Mouse (Mus musculus) mouse trophoblast stem cell (cell line): ENCODE measurements around the gene Polm.
"Not testable (repeated sequence)": the region's sequence is repeated elsewhere in the genome, so short reads cannot be mapped to it uniquely, and the experiment has no call there.

Experiments
- in situ Hi-C, 2 experiments: fragments of 300-500 bp; cut with MseI, MboI; formaldehyde crosslinking; loops; 2 replicates in 1 of 2; 3 replicates in 1 of 2; pipeline ENCODE4 v1.15.1; 2025

Gene Polm

DNA sequence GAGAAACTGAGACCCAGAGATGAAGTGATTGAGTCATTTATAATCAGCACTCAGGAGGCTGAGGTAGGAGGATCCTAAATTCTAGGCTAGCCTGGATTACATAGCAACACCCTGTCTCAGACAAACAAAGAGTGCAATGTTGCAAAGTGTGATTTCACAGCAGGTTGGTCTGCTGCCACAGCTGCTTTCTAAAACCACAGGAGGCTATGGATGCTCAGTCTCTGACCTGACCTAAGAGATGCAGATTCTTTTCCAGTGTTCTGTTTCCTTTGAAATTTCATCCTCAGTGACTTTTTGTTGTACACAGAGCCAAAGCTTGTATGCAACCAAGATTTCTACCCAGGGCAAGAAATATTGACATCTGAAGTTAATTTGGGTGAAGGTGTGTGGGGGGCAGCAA, 17.7 kb upstream of the Polm start:
- in situ Hi-C loops: no loop called here

DNA sequence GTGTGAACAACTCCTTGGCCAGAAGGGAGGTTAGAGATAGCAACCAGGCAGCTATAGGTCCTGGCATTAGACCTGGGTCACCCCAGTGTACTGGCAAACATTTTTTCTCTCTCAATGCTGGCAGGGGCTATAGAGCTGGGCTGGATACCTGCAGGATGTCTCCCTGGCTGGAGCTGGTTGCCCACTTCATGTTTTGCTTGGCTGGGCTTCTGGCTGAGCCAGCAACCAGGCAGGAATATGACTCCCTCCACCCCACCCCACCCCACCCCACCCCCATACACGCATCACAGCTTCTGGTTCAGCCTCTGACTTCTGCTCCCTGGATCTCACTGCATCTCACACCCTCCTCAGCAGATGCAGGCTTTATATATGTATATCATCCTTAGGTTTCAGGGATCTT, 14.5 kb upstream of the Polm start:
- in situ Hi-C loops: no loop called here

DNA sequence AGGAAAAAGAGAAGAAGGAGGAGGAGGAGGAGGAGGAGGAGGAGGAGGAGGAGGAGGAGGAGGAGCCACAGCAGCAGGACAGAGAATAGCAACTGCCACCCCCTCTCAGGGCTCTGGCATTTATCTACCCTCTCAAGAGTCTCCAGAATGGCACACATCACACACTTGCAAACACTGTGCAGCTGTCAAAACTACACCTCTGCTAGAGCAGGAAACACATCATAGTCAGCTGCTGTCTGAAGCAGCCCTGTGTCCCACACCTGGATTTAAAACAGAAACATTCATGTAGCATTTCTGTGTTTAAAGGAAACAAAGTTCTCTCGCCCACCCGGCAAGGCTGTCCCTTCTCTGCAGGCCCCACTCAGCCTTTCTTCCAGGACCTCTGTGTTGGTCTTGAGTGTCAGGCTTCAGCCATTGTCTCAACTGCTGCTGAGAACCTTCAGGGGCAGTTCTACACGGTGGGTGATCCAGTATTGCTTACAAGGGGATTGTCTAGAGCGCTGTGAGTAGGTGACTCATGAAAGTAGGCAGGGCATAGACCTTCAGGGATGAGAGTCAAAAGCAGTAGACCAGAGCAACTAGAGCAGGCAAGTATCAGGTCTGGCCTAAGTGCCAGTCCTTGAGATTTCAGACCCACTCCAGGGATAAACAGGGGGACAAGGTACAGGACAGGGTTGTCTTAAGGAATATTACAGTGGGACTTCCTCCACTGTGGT, 13.4 kb upstream of the Polm start:
- in situ Hi-C loops: no loop called here

- in situ Hi-C loops: no loop called here
Measured at GRCm38 (mm10) chr11:5850452-5850851, 12.6 kb upstream of the Polm start.

DNA sequence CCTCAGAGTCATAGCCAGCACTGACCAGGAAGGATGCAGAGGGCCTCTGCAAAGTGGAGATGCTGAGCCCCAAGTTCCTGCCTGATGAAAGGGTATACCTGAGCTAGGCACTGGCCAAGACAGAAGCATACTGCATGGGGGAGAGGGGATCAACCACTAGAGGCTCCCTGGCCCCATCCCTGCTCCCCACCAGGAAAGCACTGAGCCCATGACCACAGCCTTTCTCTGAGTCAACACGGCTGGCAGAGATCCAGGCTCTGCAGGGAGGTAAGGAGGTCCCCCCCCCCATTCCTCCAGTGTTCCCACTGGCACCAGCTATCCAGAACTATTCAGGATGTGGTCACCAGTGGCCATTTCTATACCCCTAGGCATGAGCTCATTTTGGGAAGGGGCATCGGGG, 11.5 kb upstream of the Polm start:
- in situ Hi-C loops: no loop called here

- in situ Hi-C loops: no loop called here
Measured at GRCm38 (mm10) chr11:5848741-5849140, 10.9 kb upstream of the Polm start.

- in situ Hi-C loops: no loop called here
Measured at GRCm38 (mm10) chr11:5846639-5847345, 9.0 kb upstream of the Polm start.

- in situ Hi-C loops: no loop called here
Measured at GRCm38 (mm10) chr11:5843131-5843530, 5.3 kb upstream of the Polm start.

DNA sequence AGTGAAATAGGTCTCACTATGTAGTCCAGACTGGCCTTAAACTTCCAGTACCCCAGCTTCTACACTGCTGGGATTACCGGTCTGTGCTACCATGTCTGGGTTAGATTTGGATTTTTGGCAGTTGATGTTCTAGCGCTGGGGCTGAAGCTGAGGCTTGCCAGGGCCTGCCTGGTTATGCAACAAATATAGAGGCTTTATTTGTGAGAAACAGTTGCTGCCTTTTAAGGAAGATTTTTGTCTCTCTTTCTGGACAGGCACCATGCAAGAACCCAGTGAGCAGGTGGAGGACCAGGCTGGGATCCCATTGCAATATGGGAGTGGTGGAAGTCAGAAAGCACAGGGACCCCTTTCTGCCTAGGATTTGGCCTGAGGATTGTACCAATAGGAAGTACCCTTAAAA, 3.9 kb upstream of the Polm start:
- in situ Hi-C loops: no loop called here

GRCm38 (mm10) chr11:5840346-5840745, 2.5 kb upstream of the Polm start:
- in situ Hi-C loops: no loop called here

- in situ Hi-C loops: no loop called here
Measured at GRCm38 (mm10) chr11:5836126-5836525, 1.7 kb downstream of the Polm start.

GRCm38 (mm10) chr11:5835057-5835456, 2.8 kb downstream of the Polm start:
- in situ Hi-C loops: no loop called here

DNA sequence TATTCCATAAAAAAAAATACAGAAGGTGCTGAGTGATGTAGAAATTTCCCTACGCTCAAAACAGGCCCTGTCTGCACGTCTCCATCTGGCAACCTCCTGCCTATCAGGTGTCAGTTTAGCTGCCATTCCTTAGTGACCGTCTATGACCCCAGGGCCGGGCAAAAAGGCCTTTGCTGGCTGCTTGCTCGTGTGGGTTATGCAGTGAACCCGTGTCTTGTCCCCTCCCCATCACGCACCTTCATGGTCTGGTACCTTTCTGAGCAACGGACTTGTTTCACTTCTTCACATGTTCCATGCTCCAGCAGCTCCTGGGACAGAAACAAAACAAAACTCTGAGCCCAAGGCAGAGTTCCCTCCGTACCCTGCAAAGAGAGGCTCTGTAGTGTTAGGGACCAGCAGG, 3.3 kb downstream of the Polm start:
- in situ Hi-C loops: no loop called here

DNA sequence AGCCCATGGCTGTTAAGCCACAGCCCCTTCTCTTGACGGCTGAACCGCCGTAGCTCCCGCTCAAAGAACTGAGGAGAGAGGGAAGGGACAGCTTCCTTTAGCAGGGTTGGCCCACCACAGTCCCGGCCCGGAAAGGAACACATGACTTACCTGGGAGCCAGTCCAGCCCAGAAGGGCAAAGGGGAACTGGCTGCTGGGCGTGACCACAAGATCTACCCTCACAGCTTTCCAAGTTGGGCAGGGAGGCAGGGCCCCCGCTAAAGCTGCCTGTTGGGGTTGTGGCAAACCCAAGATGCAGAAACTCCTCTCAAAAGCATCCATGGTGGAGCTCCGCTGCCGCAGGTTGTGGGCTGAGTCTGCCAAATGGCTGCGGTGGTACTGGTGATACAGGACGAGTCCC, 8.5 kb downstream of the Polm start:
- in situ Hi-C loops: no loop called here

DNA sequence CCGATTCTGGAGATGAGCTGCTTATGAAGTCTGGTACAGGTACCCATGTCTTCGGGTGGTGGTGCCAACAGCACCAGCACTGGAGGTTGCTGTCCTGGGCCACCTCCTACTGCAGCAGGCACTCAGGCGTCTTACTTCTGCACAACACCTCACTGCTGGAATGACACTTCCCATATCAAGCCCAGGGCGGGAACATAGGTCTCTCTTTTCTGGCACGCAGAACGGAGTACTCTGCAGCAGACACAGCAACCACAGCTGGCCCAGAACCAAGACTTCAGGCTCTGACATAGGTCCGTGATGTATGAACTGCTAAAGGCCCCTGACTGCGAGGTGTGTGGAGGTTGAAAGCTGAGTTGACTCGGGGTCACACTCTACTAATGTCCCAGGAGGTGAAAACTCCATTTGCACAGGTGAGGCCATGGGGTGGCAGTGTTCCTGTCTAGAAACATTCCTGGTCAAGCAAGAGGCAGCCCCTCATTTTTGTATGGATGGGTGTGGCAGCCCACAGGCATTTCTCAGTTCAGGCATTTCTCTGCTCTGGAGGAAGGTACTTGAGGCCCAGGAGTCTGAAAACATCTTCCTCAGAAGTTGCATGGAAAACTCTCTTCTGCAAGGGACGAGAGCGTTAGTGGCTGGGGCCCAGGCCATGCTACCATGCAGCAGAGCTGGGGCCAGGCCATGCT, 9.2 kb downstream of the Polm start:
- in situ Hi-C loops: no loop called here

DNA sequence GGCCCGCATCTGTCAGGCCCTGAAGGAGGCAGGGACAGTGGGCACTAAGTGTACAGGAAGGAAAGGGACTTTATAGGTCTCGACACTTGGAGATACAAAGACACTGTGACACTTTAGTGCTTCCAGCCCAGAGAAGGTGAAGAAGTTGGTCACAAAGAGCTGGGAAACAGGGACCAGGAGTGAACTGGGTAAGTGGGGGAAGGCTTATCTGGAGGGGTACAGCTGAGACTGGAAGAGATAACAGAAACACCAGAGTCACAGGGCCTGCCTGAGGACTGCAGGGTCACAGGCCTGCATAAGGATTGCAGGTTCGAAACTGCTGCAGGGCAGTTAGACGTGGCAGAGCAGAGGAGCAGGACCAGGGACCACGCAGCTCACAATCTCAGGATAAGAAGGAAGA, 9.9 kb downstream of the Polm start:
- in situ Hi-C loops: no loop called here

GRCm38 (mm10) chr11:5825432-5825831, 12.4 kb downstream of the Polm start:
- in situ Hi-C loops: no loop called here

GRCm38 (mm10) chr11:5819223-5819622, 18.6 kb downstream of the Polm start:
- in situ Hi-C loops: no loop called here

- in situ Hi-C loops: no loop called here
Measured at GRCm38 (mm10) chr11:5813381-5813780, 24.4 kb downstream of the Polm start.

DNA sequence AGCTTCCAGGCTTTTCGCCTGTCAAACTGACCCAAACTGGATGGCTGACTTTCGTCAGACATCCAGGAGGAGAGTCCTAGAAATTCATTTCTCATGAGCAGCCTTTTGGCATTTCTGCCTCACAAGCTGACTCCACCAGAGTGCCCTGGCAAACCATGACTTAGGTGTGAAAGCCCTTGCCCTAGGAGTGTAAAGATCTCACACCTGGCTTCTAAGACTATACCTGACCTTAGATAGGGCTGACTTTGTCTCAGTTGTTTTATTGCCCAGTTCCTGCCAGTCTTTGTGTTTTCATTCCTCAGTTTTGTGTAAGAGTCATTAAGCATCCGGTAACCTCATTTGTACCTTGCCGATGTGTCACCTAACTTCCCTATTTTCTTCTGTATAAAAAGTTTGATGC, 28.3 kb downstream of the Polm start:
- in situ Hi-C loops: not testable (repeated sequence)

GRCm38 (mm10) chr11:5807956-5808355, 29.9 kb downstream of the Polm start:
- in situ Hi-C loops: no loop called here

DNA sequence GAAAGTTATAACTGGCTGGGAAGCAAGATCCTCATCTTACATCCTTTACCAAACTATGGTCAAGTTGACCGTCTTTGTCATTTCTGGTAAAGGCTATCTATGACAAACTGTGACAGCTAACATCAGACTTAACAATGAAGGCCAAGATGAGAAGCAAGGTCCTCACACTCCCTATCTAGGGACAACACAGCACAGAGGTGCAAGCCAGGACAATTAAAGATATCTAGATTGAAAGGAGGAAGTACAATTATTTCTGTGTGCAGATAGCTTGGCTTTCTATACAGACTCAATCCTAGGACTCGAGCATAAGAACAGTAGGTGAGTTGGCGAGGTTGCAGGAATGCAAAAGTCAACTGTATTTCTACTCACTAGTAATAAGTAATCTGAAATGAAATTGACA, 32.1 kb downstream of the Polm start:
- in situ Hi-C loops: no loop called here

DNA sequence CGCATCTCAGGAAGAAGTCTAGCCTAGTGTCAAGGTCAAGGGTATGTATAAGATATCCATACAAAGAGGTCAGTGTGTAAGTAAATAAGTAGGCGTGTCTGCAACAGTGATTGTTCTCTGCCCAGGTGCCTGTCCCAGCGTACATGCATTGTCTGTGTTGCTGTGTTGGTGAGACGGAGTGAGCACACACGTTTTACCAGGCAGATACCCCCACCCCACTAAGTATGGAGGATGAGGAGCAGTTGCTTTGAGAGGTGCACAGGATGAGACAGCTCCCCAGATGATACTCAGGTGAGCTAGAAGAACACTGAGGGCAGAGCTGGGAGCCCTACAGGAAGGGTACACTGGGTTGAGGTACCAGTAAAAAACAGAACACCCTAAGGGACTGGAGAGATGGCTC, 33.6 kb downstream of the Polm start:
- in situ Hi-C loops: no loop called here
